Mouse (Mus musculus) G1E (cell line): ENCODE results near the gene Capn5. TPM values are rescaled to one million over a fixed set of nuclear protein-coding genes. Genes with fewer than 3 reads are reported as not detected.

Source experiments
- ATAC-seq: 2 replicates; pipeline ENCODE4 v1.8.0; 2016; ENCODE audit warnings: mild to moderate bottlenecking; ENCODE audit not compliant: insufficient number of reproducible peaks, poor library complexity, low FRiP score, severe bottlenecking; ENCODE audit errors: extremely low read depth
- DNase-seq: peaks from one replicate; pipeline ENCODE4 v3.0.0; 2012; ENCODE audit warnings: low spot score
- H3K27me3 ChIP-seq: 2 replicates; pipeline ENCODE4 v1.6.1; 2012; ENCODE audit warnings: mild to moderate bottlenecking, low read length, inconsistent platforms; ENCODE audit not compliant: insufficient read depth
- H3K36me3 ChIP-seq: replicated peaks from 2 replicates; pipeline ENCODE3; 2012; ENCODE audit warnings: mild to moderate bottlenecking, inconsistent platforms
- H3K4me1 ChIP-seq: 2 replicates; pipeline ENCODE4 v1.6.1; 2012; ENCODE audit warnings: low read depth, low read length, inconsistent platforms, mixed read lengths; ENCODE audit not compliant: insufficient read depth
- H3K4me3 ChIP-seq: 2 replicates; pipeline ENCODE4 v1.5.1; 2012; ENCODE audit warnings: low read depth, mild to moderate bottlenecking, inconsistent platforms, low read length, moderate library complexity, mixed read lengths
- H3K9me3 ChIP-seq: replicated peaks from 2 replicates; pipeline ENCODE4 v1.6.1; 2012; ENCODE audit warnings: inconsistent platforms
- CTCF ChIP-seq: IDR thresholded peaks from 2 replicates; pipeline ENCODE4 v1.5.1; 2012; ENCODE audit warnings: low read depth, low read length, inconsistent platforms, mixed read lengths
- GATA1 ChIP-seq: IDR thresholded peaks from 2 replicates; pipeline ENCODE4 v1.6.1; 2012; ENCODE audit warnings: borderline replicate concordance, low read length, inconsistent platforms, mixed read lengths
- GATA2 ChIP-seq: IDR thresholded peaks from 2 replicates; pipeline ENCODE4 v1.6.1; 2012; ENCODE audit warnings: low read depth, low read length, inconsistent platforms, borderline replicate concordance
- POLR2AphosphoS5 ChIP-seq: IDR thresholded peaks from 2 replicates; pipeline ENCODE4 v1.6.1; 2012; ENCODE audit warnings: low read depth, low read length, inconsistent platforms; ENCODE audit not compliant: insufficient replicate concordance
- TAL1 ChIP-seq: conservative IDR thresholded peaks from 2 replicates; pipeline ENCODE4 v1.6.1; 2012; ENCODE audit warnings: low read depth, low read length, inconsistent platforms, mixed read lengths
- polyA plus RNA-seq: library from polyadenylated mRNA; stranded (reverse); fragments of >175 nt; gene quantifications from 2 replicates; pipeline ENCODE4 v1.2.3, GENCODE M21; 2012
- total RNA-seq, 2 experiments: library from RNA; stranded (forward) in 1 of 2; stranded (reverse) in 1 of 2; fragments of 200-1000 nt in 1 of 2; fragments of >200 nt in 1 of 2; fragmentation: Nextera tagmentation in 1 of 2; gene quantifications; 2 replicates each; pipeline ENCODE4 v1.2.3; 2014 to 2017

Gene Capn5
- total and polyA plus RNA-seq, 3 experiments: 0.03 to 6.5 (median 1.0) TPM

- H3K4me1 ChIP-seq: no peaks in the 10 kb centered on the region
- H3K9me3 ChIP-seq: no peaks in the 10 kb centered on the region
- TF ChIP-seq TAL1 (no peak), GATA2 (no peak), POLR2AphosphoS5 (no peak), GATA1 (no peak), CTCF (no peak)
- no peak overlapping the region for H3K4me3 ChIP-seq
- no peak for ATAC-seq
- peaks cover 11% of the 10 kb centered on the region; the same call in 1 of the 2 replicates for H3K27me3 ChIP-seq
- no peaks in the 10 kb centered on the region for H3K36me3 ChIP-seq
- no peak for DNase-seq
Measured at GRCm38 (mm10) chr7:98077453-98077852, 100.6 kb downstream of the Capn5 start.

- H3K36me3 ChIP-seq: no peaks in the 10 kb centered on the region
- H3K4me3 ChIP-seq: no peak overlapping the region
- ATAC-seq (no peak; the same call in 1 of the 2 replicates), DNase-seq (peak; percentile 50)
- H3K9me3 ChIP-seq: no peaks in the 10 kb centered on the region
- peaks cover 11% of the 10 kb centered on the region; the same call in 1 of the 2 replicates for H3K27me3 ChIP-seq
- TF ChIP-seq GATA2 (no peak), GATA1 (no peak), CTCF (peak; percentile 95), TAL1 (no peak), POLR2AphosphoS5 (no peak)
- no peaks in the 10 kb centered on the region for H3K4me1 ChIP-seq
Measured at GRCm38 (mm10) chr7:98071620-98072019, 106.5 kb downstream of the Capn5 start.

Other genes with a start within 250 kb of the Capn5 start
- not detected in 2 replicates for gene Myo7a, start 58.8 kb downstream of the Capn5 start, total RNA-seq (2014; fragmentation: Nextera tagmentation)
- gene Myo7a, start 58.8 kb downstream of the Capn5 start, total RNA-seq (2017): 0.05 and 0.12 TPM in 2 replicates
- 0.01 TPM in 1 of 2 replicates, not detected in the other for gene Myo7a, start 58.8 kb downstream of the Capn5 start, polyA plus RNA-seq
- not detected in 2 replicates for gene Omp, start 32.8 kb downstream of the Capn5 start, total RNA-seq (2014; fragmentation: Nextera tagmentation)
- gene Omp, start 32.8 kb downstream of the Capn5 start, total RNA-seq (2017): 0.22 TPM in 1 of 2 replicates, not detected in the other
- not detected in 2 replicates for gene Omp, start 32.8 kb downstream of the Capn5 start, polyA plus RNA-seq
- not detected in 2 replicates for gene B3gnt6, start 21.2 kb upstream of the Capn5 start, total RNA-seq (2014; fragmentation: Nextera tagmentation)
- 0.11 and 0.17 TPM in 2 replicates for gene B3gnt6, start 21.2 kb upstream of the Capn5 start, total RNA-seq (2017)
- 0.03 and 0.09 TPM in 2 replicates for gene B3gnt6, start 21.2 kb upstream of the Capn5 start, polyA plus RNA-seq
- 67.7 and 88.3 TPM in 2 replicates for gene Acer3, start 142.9 kb upstream of the Capn5 start, total RNA-seq (2014; fragmentation: Nextera tagmentation)
- 133 and 145 TPM in 2 replicates for gene Acer3, start 142.9 kb upstream of the Capn5 start, total RNA-seq (2017)
- gene Acer3, start 142.9 kb upstream of the Capn5 start, polyA plus RNA-seq: 5.7 and 12.1 TPM in 2 replicates
- gene Tsku, start 183.1 kb upstream of the Capn5 start, total RNA-seq (2014; fragmentation: Nextera tagmentation): not detected in 2 replicates
- not detected in 2 replicates for gene Tsku, start 183.1 kb upstream of the Capn5 start, total RNA-seq (2017)
- not detected in 2 replicates for gene Tsku, start 183.1 kb upstream of the Capn5 start, polyA plus RNA-seq